Mouse (Mus musculus): ENCODE results near the gene Dscam.

- TF ChIP-seq CTCF (IDR thresholded peaks at IDR 0.05; ENCODE audit: control insufficient read depth, insufficient read depth, low read length) (no peak), POLR2A (IDR thresholded peaks at IDR 0.05; ENCODE audit: borderline replicate concordance, control insufficient read depth, low read depth, low read length) (no peak)
These were observed 481.1 kb downstream of the Dscam start for GRCm38 (mm10) chr16:96689419-96689818.
